Mouse (Mus musculus): ENCODE measurements around the gene Polr2j.

- no peak for TF ChIP-seq CTCF (IDR thresholded peaks at IDR 0.05; ENCODE audit: extremely low read depth, insufficient read depth, low read length)
- TF ChIP-seq POLR2A (IDR thresholded peaks at IDR 0.05; ENCODE audit: extremely low read depth, insufficient read depth, low read length), result no peak
Observed at GRCm38 (mm10) chr5:136155399-136155798, 39.0 kb downstream of the Polr2j start.
